Mouse (Mus musculus) intestine, embryonic 14.5 days (tissue): Measurements from ENCODE around the gene Map3k5. TPM values are rescaled to one million over a fixed set of nuclear protein-coding genes. Genes with fewer than 3 reads are reported as not detected.

Experiments used
- polyA plus RNA-seq: library from polyadenylated mRNA; unstranded; fragments of >200 nt; fragmentation: Nextera tagmentation; extraction: Ambion mirVana; gene quantifications from 2 replicates; pipeline ENCODE4 v1.2.1, GENCODE M21; 2014

The Map3k5 gene
- polyA plus RNA-seq, 1 experiment from 2014 or later: 2.8 TPM

Other genes with a start within 250 kb of the Map3k5 start
- gene Il20ra, start 221.9 kb upstream of the Map3k5 start, polyA plus RNA-seq: 0.20 and 0.24 TPM in 2 replicates
- 0.26 and 0.65 TPM in 2 replicates for gene Slc35d3, start 83.0 kb upstream of the Map3k5 start, polyA plus RNA-seq
- 41.1 and 41.3 TPM in 2 replicates for gene Pex7, start 26.8 kb upstream of the Map3k5 start, polyA plus RNA-seq
- gene Map7, start 214.0 kb downstream of the Map3k5 start, polyA plus RNA-seq: 18.9 and 20.1 TPM in 2 replicates